ENCODE assay signal across 14 mouse cellular contexts in genomic region chr10:43624791-43625398, GRCm38 (mm10). TPM values are rescaled to one million over a fixed set of nuclear protein-coding genes. Genes with fewer than 3 reads are reported as not detected.
DNase-seq lines count a peak whose midpoint lies in the region; ATAC-seq and TF ChIP-seq lines count a peak whose summit lies in the region.
"Had no signal": no experiment of that assay in that cellular context is flagged by ENCODE, and none has a peak within 500 bp of the region (broad histone marks: within the 10 kb centered on the region; RNA-seq: fewer than 3 reads in every experiment).

No protein-coding gene starts in this region.

- no peaks in the 10 kb centered on the region for H3K36me3 ChIP-seq in forebrain, postnatal 0 days (ENCODE audit: insufficient read depth)
- H3K36me3 ChIP-seq in forebrain, embryonic 13.5 days (ENCODE audit: poor library complexity, severe bottlenecking), result no peaks in the 10 kb centered on the region
- no peaks in the 10 kb centered on the region for H3K36me3 ChIP-seq in neural tube, embryonic 13.5 days
- H3K36me3 ChIP-seq in kidney, embryonic 14.5 days (ENCODE audit: control insufficient read depth, insufficient read depth, low read length), result no peaks in the 10 kb centered on the region
- H3K36me3 ChIP-seq: heart, embryonic 13.5 days; hindbrain, embryonic 12.5 days had no signal

- peak; percentile 65 for DNase-seq in forebrain, postnatal 0 days
- DNase-seq in neural tube, embryonic 10.5 days (ENCODE audit: extremely low spot score, low spot score), result no peak
- peak; percentile 33 for DNase-seq in liver
- no peak for DNase-seq in yolk sac, embryonic 10.5 days (ENCODE audit: low spot score)
- DNase-seq: adrenal gland, postnatal 25 days; cerebellum, adult 11 months; kidney, adult 9 months; lung, adult 18-20 months had no signal

- peak overlapping the region; percentile 45; the same call in 1 of the 2 replicates for H3K27ac ChIP-seq in forebrain, postnatal 0 days (ENCODE audit: low read depth, low read length)
- H3K27ac ChIP-seq in forebrain, embryonic 13.5 days, result no peak overlapping the region
- H3K27ac ChIP-seq in neural tube, embryonic 13.5 days (replicated peaks), result peak overlapping the region; percentile 76
- H3K27ac ChIP-seq in kidney, embryonic 14.5 days (ENCODE audit: low read depth, low read length), result no peak overlapping the region
- H3K27ac ChIP-seq: heart, embryonic 13.5 days; hindbrain, embryonic 12.5 days had no signal

- H3K9ac ChIP-seq in forebrain, postnatal 0 days, result no peak overlapping the region
- H3K9ac ChIP-seq in forebrain, embryonic 13.5 days, result no peak overlapping the region
- no peak overlapping the region for H3K9ac ChIP-seq in neural tube, embryonic 13.5 days
- no peak overlapping the region for H3K9ac ChIP-seq in kidney, embryonic 14.5 days (ENCODE audit: low read depth, low read length)
- H3K9ac ChIP-seq: heart, embryonic 13.5 days; hindbrain, embryonic 12.5 days had no signal

- no peak for TF ChIP-seq CTCF in forebrain, postnatal 0 days (IDR thresholded peaks at IDR 0.05; ENCODE audit: low read depth)

- no peaks in the 10 kb centered on the region for H3K9me3 ChIP-seq in forebrain, postnatal 0 days (ENCODE audit: low read length)
- no peaks in the 10 kb centered on the region for H3K9me3 ChIP-seq in forebrain, embryonic 13.5 days (replicated peaks)
- H3K9me3 ChIP-seq in neural tube, embryonic 13.5 days, result no peaks in the 10 kb centered on the region
- H3K9me3 ChIP-seq in kidney, embryonic 14.5 days (ENCODE audit: control insufficient read depth, low read length), result peaks cover 7% of the 10 kb centered on the region
- H3K9me3 ChIP-seq: heart, embryonic 13.5 days; hindbrain, embryonic 12.5 days had no signal

- 28% methylated on average over 2 of the region's 2 CpGs for WGBS in forebrain, postnatal 0 days
- WGBS in forebrain, embryonic 13.5 days, result 61% methylated on average over 2 of the region's 2 CpGs
- 55% methylated on average over 2 of the region's 2 CpGs for WGBS in neural tube, embryonic 13.5 days
- WGBS in kidney, embryonic 14.5 days, result 73% methylated on average over 2 of the region's 2 CpGs

- H3K4me2 ChIP-seq in forebrain, postnatal 0 days (ENCODE audit: low read depth), result no peak overlapping the region
- no peak overlapping the region for H3K4me2 ChIP-seq in forebrain, embryonic 13.5 days
- no peak overlapping the region for H3K4me2 ChIP-seq in neural tube, embryonic 13.5 days
- no peak overlapping the region for H3K4me2 ChIP-seq in kidney, embryonic 14.5 days (replicated peaks; ENCODE audit: low read depth, low read length)
- H3K4me2 ChIP-seq: heart, embryonic 13.5 days; hindbrain, embryonic 12.5 days had no signal

- H3K4me1 ChIP-seq in forebrain, postnatal 0 days (ENCODE audit: insufficient read depth), result peaks cover 8% of the 10 kb centered on the region
- peaks cover 6% of the 10 kb centered on the region; the same call in 1 of the 2 replicates for H3K4me1 ChIP-seq in forebrain, embryonic 13.5 days
- peaks cover 37% of the 10 kb centered on the region for H3K4me1 ChIP-seq in neural tube, embryonic 13.5 days (replicated peaks)
- no peaks in the 10 kb centered on the region for H3K4me1 ChIP-seq in kidney, embryonic 14.5 days (ENCODE audit: control insufficient read depth, insufficient read depth, low read length)
- H3K4me1 ChIP-seq: heart, embryonic 13.5 days had no signal

- peak; percentile 92 for ATAC-seq in forebrain, postnatal 0 days
- ATAC-seq in forebrain, embryonic 13.5 days, result no peak
- ATAC-seq in neural tube, embryonic 13.5 days (ENCODE audit: low read depth), result no peak
- ATAC-seq in frontal cortex, adult (ENCODE audit: low TSS enrichment), result no peak
- ATAC-seq in kidney, embryonic 14.5 days (ENCODE audit: low FRiP score, low TSS enrichment), result no peak

- no peak overlapping the region for H3K4me3 ChIP-seq in forebrain, postnatal 0 days (ENCODE audit: low read depth, low read length)
- H3K4me3 ChIP-seq in forebrain, embryonic 13.5 days, result no peak overlapping the region
- H3K4me3 ChIP-seq in neural tube, embryonic 13.5 days, result no peak overlapping the region
- H3K4me3 ChIP-seq in kidney, embryonic 14.5 days (ENCODE audit: low read length), result no peak overlapping the region
- H3K4me3 ChIP-seq: heart, embryonic 13.5 days; hindbrain, embryonic 12.5 days had no signal

- H3K27me3 ChIP-seq in forebrain, postnatal 0 days (ENCODE audit: insufficient read depth, low read length), result no peaks in the 10 kb centered on the region
- H3K27me3 ChIP-seq in forebrain, embryonic 13.5 days, result no peaks in the 10 kb centered on the region
- no peaks in the 10 kb centered on the region for H3K27me3 ChIP-seq in neural tube, embryonic 13.5 days
- H3K27me3 ChIP-seq in kidney, embryonic 14.5 days (ENCODE audit: control insufficient read depth, insufficient read depth, low read length), result no peaks in the 10 kb centered on the region
- H3K27me3 ChIP-seq: heart, embryonic 13.5 days; hindbrain, embryonic 12.5 days had no signal

RNA-seq across cellular contexts. Expression of gene Cd24a, which starts 46.8 kb away (rescaled TPM):
- total RNA-seq in forebrain, postnatal 0 days (2014; rRNA removed), result 1,087 and 1,453 TPM in 2 replicates
- 668 and 889 TPM in 2 replicates for polyA plus RNA-seq in forebrain, postnatal 0 days (2015; fragmentation: Nextera tagmentation; extraction: Ambion mirVana)
- polyA plus RNA-seq in forebrain, embryonic 13.5 days (2015; fragmentation: Nextera tagmentation; extraction: Ambion mirVana), result 700 and 710 TPM in 2 replicates
- 1,087 and 1,092 TPM in 2 replicates for polyA plus RNA-seq in neural tube, embryonic 13.5 days (2015; fragmentation: Nextera tagmentation; extraction: Ambion mirVana)
- 609 and 623 TPM in 2 replicates for polyA plus RNA-seq in kidney, embryonic 14.5 days (2014; fragmentation: Nextera tagmentation; extraction: Ambion mirVana)

Comparison
In these comparisons a context has a peak if more than half of its experiments do, and no peak if none do; other contexts are left out.
1. H3K27ac ChIP-seq: peak in forebrain, postnatal 0 days (single experiment) and neural tube, embryonic 13.5 days (single experiment); none in forebrain, embryonic 13.5 days (single experiment) and kidney, embryonic 14.5 days (single experiment).
2. DNase-seq: peak in forebrain, postnatal 0 days (single experiment) and liver (single experiment); none in neural tube, embryonic 10.5 days (single experiment) and yolk sac, embryonic 10.5 days (single experiment).